ENCODE assay signal across 15 mouse cellular contexts in genomic region chr13:110944683-110945082, GRCm38 (mm10).
"Had no signal": no experiment of that assay in that cellular context is flagged by ENCODE, and none has a peak within 500 bp of the region (broad histone marks: within the 10 kb centered on the region; RNA-seq: fewer than 3 reads in every experiment).

No protein-coding gene starts in this region.

- H3K4me2 ChIP-seq: intestine, embryonic 15.5 days; limb, embryonic 13.5 days; liver, embryonic 12.5 days; lung, embryonic 14.5 days; midbrain, embryonic 12.5 days; neural tube, embryonic 15.5 days had no signal

- H3K4me3 ChIP-seq: intestine, embryonic 15.5 days; layer of hippocampus, adult 2 months; limb, embryonic 13.5 days; liver, embryonic 12.5 days; megakaryocyte, embryonic 14.5 days; midbrain, embryonic 12.5 days; neural tube, embryonic 15.5 days had no signal

- H3K27me3 ChIP-seq: intestine, embryonic 15.5 days; limb, embryonic 13.5 days; liver, embryonic 12.5 days; megakaryocyte, embryonic 14.5 days; midbrain, embryonic 12.5 days; neural tube, embryonic 15.5 days had no signal

- H3K9me3 ChIP-seq: intestine, embryonic 15.5 days; limb, embryonic 13.5 days; liver, embryonic 12.5 days; megakaryocyte, embryonic 14.5 days; midbrain, embryonic 12.5 days; neural tube, embryonic 15.5 days had no signal

- DNase-seq: kidney, adult 18-20 months; kidney, postnatal 10 days; kidney, postnatal 4 days; lung, postnatal 10 days; thymus, adult 18-20 months; thymus, postnatal 14 days had no signal

- H3K9ac ChIP-seq: intestine, embryonic 15.5 days; limb, embryonic 13.5 days; liver, embryonic 12.5 days; lung, embryonic 14.5 days; midbrain, embryonic 12.5 days; neural tube, embryonic 15.5 days had no signal

- H3K36me3 ChIP-seq: intestine, embryonic 15.5 days; limb, embryonic 13.5 days; liver, embryonic 12.5 days; midbrain, embryonic 12.5 days; neural tube, embryonic 15.5 days had no signal

- H3K27ac ChIP-seq: intestine, embryonic 15.5 days; layer of hippocampus, adult 2 months; limb, embryonic 13.5 days; liver, embryonic 12.5 days; midbrain, embryonic 12.5 days; neural tube, embryonic 15.5 days had no signal

- ATAC-seq: intestine, embryonic 15.5 days; liver, embryonic 12.5 days; midbrain, embryonic 16.5 days had no signal

- H3K4me1 ChIP-seq: intestine, embryonic 15.5 days; liver, embryonic 12.5 days; midbrain, embryonic 12.5 days; neural tube, embryonic 15.5 days had no signal
